Mouse (Mus musculus) left cerebral cortex, postnatal 4 days (tissue): ENCODE results near the gene Trpv4. TPM values are rescaled to one million over a fixed set of nuclear protein-coding genes. Genes with fewer than 3 reads are reported as not detected.
A peak's percentile ranks its signal among the peaks of the same experiment; 100 is the strongest.

ENCODE experiments used
- DNase-seq: peaks from one replicate; pipeline ENCODE4 v3.0.0-alpha.2; 2022
- intact Hi-C: fragments of 180-260 bp; cut with DNase I; formaldehyde crosslinking; loops from one replicate; pipeline ENCODE4 v1.15.1; 2025
- total RNA-seq, 2 experiments: library from RNA; stranded (reverse); gene quantifications; 2 replicates each; pipeline ENCODE4 v1.2.3; 2021

Trpv4 gene
- 1 to 10 TPM in 1 of 2 experiments, under 1 TPM in 1; 0.64 to 1.1 TPM for total RNA-seq

- DNase-seq, result no peak
Observed at GRCm38 (mm10) chr5:114658255-114658654, at the start of gene Trpv4. Gene Trpv4 (minus strand): TSS chr5:114658421.

GRCm38 (mm10) chr5:114707265-114708068, 49.2 kb upstream of the Trpv4 start, which contains the start of gene Tchp:
Gene Tchp (plus strand): TSS chr5:114707760.
- peak; percentile 96 for DNase-seq
- intact Hi-C loops, result no loop called here

More at GRCm38 (mm10) chr5:114658255-114658654, at the start of gene Trpv4:
- intact Hi-C loops, result no loop called here

GRCm38 (mm10) chr5:114702403-114703392, 44.5 kb upstream of the Trpv4 start:
- intact Hi-C loops, result no loop called here
- peak; percentile 68 for DNase-seq

GRCm38 (mm10) chr5:114699015-114699414, 40.8 kb upstream of the Trpv4 start:
- DNase-seq, result no peak
- intact Hi-C loops, result no loop called here

GRCm38 (mm10) chr5:114698044-114698746, 40.0 kb upstream of the Trpv4 start:
- DNase-seq, result peak; percentile 93

GRCm38 (mm10) chr5:114696939-114697338, 38.7 kb upstream of the Trpv4 start:
- intact Hi-C loops, result no loop called here
- no peak for DNase-seq

More at GRCm38 (mm10) chr5:114698044-114698746, 40.0 kb upstream of the Trpv4 start:
- intact Hi-C loops, result no loop called here

GRCm38 (mm10) chr5:114695775-114696174, 37.6 kb upstream of the Trpv4 start:
- DNase-seq, result no peak
- intact Hi-C loops, result no loop called here

- DNase-seq, result peak; percentile 94
- intact Hi-C loops, result no loop called here
Observed at GRCm38 (mm10) chr5:114690633-114691567, 32.7 kb upstream of the Trpv4 start, which contains the start of gene Gltp. Gene Gltp (minus strand): TSS chr5:114690984.

GRCm38 (mm10) chr5:114689700-114690366, 31.6 kb upstream of the Trpv4 start:
- no peak for DNase-seq
- intact Hi-C loops, result no loop called here

- DNase-seq, result no peak
- intact Hi-C loops, result no loop called here
Observed at GRCm38 (mm10) chr5:114688703-114689102, 30.5 kb upstream of the Trpv4 start.

GRCm38 (mm10) chr5:114687901-114688300, 29.7 kb upstream of the Trpv4 start:
- intact Hi-C loops, result no loop called here
- no peak for DNase-seq

GRCm38 (mm10) chr5:114686726-114687210, 28.5 kb upstream of the Trpv4 start:
- intact Hi-C loops, result no loop called here
- no peak for DNase-seq

GRCm38 (mm10) chr5:114685986-114686385, 27.8 kb upstream of the Trpv4 start:
- intact Hi-C loops, result no loop called here
- no peak for DNase-seq

GRCm38 (mm10) chr5:114681717-114682116, 23.5 kb upstream of the Trpv4 start:
- intact Hi-C loops, result no loop called here
- DNase-seq, result peak; percentile 38

GRCm38 (mm10) chr5:114680676-114681285, 22.6 kb upstream of the Trpv4 start:
- intact Hi-C loops, result no loop called here
- no peak for DNase-seq

GRCm38 (mm10) chr5:114679841-114680591, 21.8 kb upstream of the Trpv4 start:
- intact Hi-C loops, result no loop called here
- DNase-seq, result peak; percentile 46

- DNase-seq, result no peak
- intact Hi-C loops, result no loop called here
Observed at GRCm38 (mm10) chr5:114674594-114674993, 16.4 kb upstream of the Trpv4 start.
